Mouse (Mus musculus) inflammation-experienced regulatory T-cells (primary cell): Measurements from ENCODE around the gene Pex11g. TPM values are rescaled to one million over a fixed set of nuclear protein-coding genes. Genes with fewer than 3 reads are reported as not detected.

Source experiments
- polyA plus RNA-seq, 2 experiments: library from polyadenylated mRNA; unstranded; fragments of 100-300 nt; shearing (Covaris generic); gene quantifications; one replicate each; pipeline ENCODE4 v1.2.1; 2017

The Pex11g gene
- polyA plus RNA-seq, result 1 to 10 TPM; 4.2 to 4.5 TPM

GRCm38 (mm10) chr8:3467006-3467885 lies at the start of gene Pex11g:
Gene Pex11g, minus strand, starts transcription at chr8:3467680.

DNA sequence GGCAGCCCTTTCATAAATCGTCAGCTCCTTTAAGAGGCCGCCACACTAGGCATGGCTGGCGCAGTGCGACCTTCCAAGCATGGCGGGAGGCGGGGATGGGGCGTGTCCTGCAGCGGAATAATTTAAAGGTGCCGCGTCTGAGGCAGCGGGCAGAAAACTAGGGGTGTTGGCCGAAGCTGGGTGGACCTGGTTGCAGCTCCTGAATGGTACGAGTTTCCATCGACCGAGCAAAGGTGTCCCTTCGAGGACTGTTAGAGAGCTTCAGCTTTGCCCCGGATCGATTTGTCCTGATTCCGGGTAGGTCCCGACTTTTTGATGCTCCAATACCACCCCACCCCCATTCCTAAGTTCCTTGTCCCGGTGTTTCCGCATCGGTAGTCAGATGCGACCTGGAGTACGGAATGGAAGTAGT lies 47.8 kb upstream of the Pex11g start, which contains the start of gene Pnpla6:
Gene Pnpla6, plus strand, starts transcription at position 125 of the 412 bp plus-strand sequence.

GRCm38 (mm10) chr8:3500235-3501090 lies 33.0 kb upstream of the Pex11g start, which contains the start of gene Mcoln1:
Gene Mcoln1, plus strand, starts transcription at chr8:3500457.

DNA sequence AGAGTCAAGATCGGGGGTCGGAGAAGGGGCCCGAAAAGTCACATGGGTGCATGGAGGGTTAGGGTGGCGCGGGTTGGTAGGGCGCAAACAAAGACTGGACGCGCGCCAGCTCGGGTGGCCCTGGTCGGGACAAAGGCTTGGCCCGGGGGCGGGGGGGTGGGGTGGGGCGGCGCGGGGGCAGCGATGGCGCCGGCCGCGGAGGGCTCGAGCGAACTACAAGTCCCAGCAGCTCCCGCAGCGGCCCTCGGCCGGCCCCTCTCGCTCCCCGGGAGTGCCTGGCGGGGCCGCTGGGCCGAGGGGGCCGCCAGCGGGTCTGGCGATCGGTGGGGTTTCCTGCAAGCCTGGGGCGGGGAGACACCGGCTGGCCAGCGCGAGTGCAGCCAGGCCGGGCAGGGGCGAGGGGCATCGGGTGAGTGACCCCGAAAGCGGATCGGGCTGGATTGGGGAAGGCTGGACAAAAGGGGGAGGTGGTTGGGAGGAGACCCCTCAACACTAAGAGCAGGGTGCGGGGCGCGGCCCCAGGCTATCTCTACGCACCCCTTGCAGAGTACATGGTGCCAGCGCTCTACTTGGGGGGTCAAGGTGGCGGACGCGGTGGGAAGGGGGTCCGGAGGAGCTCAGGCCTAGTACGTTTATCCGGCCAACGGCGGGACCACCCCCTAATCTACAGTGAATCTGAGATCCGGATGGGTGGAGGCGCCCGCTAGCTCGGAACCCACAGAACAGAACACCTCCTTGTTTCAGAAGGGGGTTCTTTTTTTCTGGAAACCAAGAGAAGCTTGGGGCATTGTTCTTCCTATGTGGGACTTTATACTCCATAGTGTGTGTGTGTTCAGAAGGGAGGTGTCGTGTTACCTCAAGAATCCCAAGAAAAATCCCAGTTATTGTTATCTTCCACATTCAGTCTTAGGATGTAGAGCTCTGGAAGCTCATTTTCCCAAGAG lies 25.7 kb upstream of the Pex11g start, which contains the start of gene Zfp358:
Gene Zfp358, plus strand, starts transcription at position 238 of the 944 bp plus-strand sequence.

GRCm38 (mm10) chr8:3470562-3470961 lies 3.1 kb upstream of the Pex11g start, which contains the start of gene Tex45:
Gene Tex45, plus strand, starts transcription at chr8:3470862.

Other genes starting within 250 kb of the Pex11g start
- 10 to 100 TPM; 19.7 to 26.5 TPM for gene Insr, start 188.1 kb downstream of the Pex11g start, polyA plus RNA-seq
- 100 to 1,000 TPM in 1 of 2 experiments, 10 to 100 TPM in 1; 73.2 to 113 TPM for gene A430078G23Rik, start 114.3 kb downstream of the Pex11g start, polyA plus RNA-seq
- gene Arhgef18, start 74.7 kb downstream of the Pex11g start, polyA plus RNA-seq, result 100 to 1,000 TPM in 1 of 2 experiments, 10 to 100 TPM in 1; 74.0 to 116 TPM
- under 1 TPM in 1 of 2 experiments, not detected in 1; 0.17 TPM for gene Tex45, start 3.2 kb upstream of the Pex11g start, polyA plus RNA-seq
- 1 to 10 TPM; 6.7 to 8.5 TPM for gene Zfp358, start 25.5 kb upstream of the Pex11g start, polyA plus RNA-seq
- gene Mcoln1, start 32.8 kb upstream of the Pex11g start, polyA plus RNA-seq, result 100 to 1,000 TPM; 107 to 120 TPM
- 10 to 100 TPM; 39.8 to 41.4 TPM for gene Pnpla6, start 47.7 kb upstream of the Pex11g start, polyA plus RNA-seq
- gene C330021F23Rik, start 100.3 kb upstream of the Pex11g start, polyA plus RNA-seq, result 1 to 10 TPM in 1 of 2 experiments, not detected in 1; 2.2 TPM
- 1 to 10 TPM in 1 of 2 experiments, under 1 TPM in 1; 0.98 to 5.4 TPM for gene Camsap3, start 119.6 kb upstream of the Pex11g start, polyA plus RNA-seq
- gene Xab2, start 153.6 kb upstream of the Pex11g start, polyA plus RNA-seq, result 100 to 1,000 TPM; 100 to 114 TPM
- 100 to 1,000 TPM in 1 of 2 experiments, 10 to 100 TPM in 1; 95.6 to 102 TPM for gene Pet100, start 153.9 kb upstream of the Pex11g start, polyA plus RNA-seq
- gene Pcp2, start 157.9 kb upstream of the Pex11g start, polyA plus RNA-seq, result not detected
- 100 to 1,000 TPM; 203 to 221 TPM for gene Stxbp2, start 163.3 kb upstream of the Pex11g start, polyA plus RNA-seq
- not detected for gene Retn, start 188.1 kb upstream of the Pex11g start, polyA plus RNA-seq
- gene Mcemp1, start 198.1 kb upstream of the Pex11g start, polyA plus RNA-seq, result 1 to 10 TPM in 1 of 2 experiments, not detected in 1; 1.1 TPM
- gene Fcor, start 204.7 kb upstream of the Pex11g start, polyA plus RNA-seq, result under 1 TPM in 1 of 2 experiments, not detected in 1; 0.78 TPM
- 10 to 100 TPM; 35.7 to 44.1 TPM for gene Trappc5, start 208.6 kb upstream of the Pex11g start, polyA plus RNA-seq
- 10 to 100 TPM in 1 of 2 experiments, 1 to 10 TPM in 1; 1.7 to 16.7 TPM for gene Fcer2a, start 226.5 kb upstream of the Pex11g start, polyA plus RNA-seq